Mouse (Mus musculus): ENCODE results near the gene Olfr799. TPM values are rescaled to one million over a fixed set of nuclear protein-coding genes. Genes with fewer than 3 reads are reported as not detected.

The Olfr799 gene
- not detected in 2 replicates for polyA plus RNA-seq (2011; ENCODE audit: insufficient read length, low read depth, missing spikeins)

GRCm38 (mm10) chr10:129637184-129637583 is at the start of gene Olfr799:
Gene Olfr799, plus strand, starts transcription at chr10:129637484.
- H3K4me3 ChIP-seq (ENCODE audit: insufficient read depth, low read length): no peak within 1 kb of the TSS
- H3K4me1 ChIP-seq (ENCODE audit: control insufficient read depth, insufficient read depth, low read length): no peaks in the 10 kb centered on the region
- TF ChIP-seq POLR2A (IDR thresholded peaks at IDR 0.05; ENCODE audit: low read depth, low read length): no peak
- TF ChIP-seq CTCF (IDR thresholded peaks at IDR 0.05; ENCODE audit: borderline replicate concordance, insufficient read depth, low read length): no peak
- no peak within 1 kb of the TSS for H3K27ac ChIP-seq (ENCODE audit: insufficient read depth, low read length)

- TF ChIP-seq POLR2A (IDR thresholded peaks at IDR 0.05; ENCODE audit: low read depth, low read length) (no peak), CTCF (IDR thresholded peaks at IDR 0.05; ENCODE audit: borderline replicate concordance, insufficient read depth, low read length) (no peak)
- H3K4me3 ChIP-seq (ENCODE audit: insufficient read depth, low read length): no peak within 1 kb of the TSS
- H3K27ac ChIP-seq (ENCODE audit: insufficient read depth, low read length): no peak within 1 kb of the TSS
- H3K4me1 ChIP-seq (ENCODE audit: control insufficient read depth, insufficient read depth, low read length): no peaks in the 10 kb centered on the region
Observed at GRCm38 (mm10) chr10:129612470-129612869, 24.8 kb upstream of the Olfr799 start, which contains the start of gene Olfr796. Gene Olfr796, minus strand, starts transcription at chr10:129612570.

- no peak overlapping the region for H3K4me3 ChIP-seq (ENCODE audit: insufficient read depth, low read length)
- no peaks in the 10 kb centered on the region for H3K4me1 ChIP-seq (ENCODE audit: control insufficient read depth, insufficient read depth, low read length)
- no peak overlapping the region for H3K27ac ChIP-seq (ENCODE audit: insufficient read depth, low read length)
- no peak for TF ChIP-seq POLR2A (IDR thresholded peaks at IDR 0.05; ENCODE audit: low read depth, low read length)
- no peak for TF ChIP-seq CTCF (IDR thresholded peaks at IDR 0.05; ENCODE audit: borderline replicate concordance, insufficient read depth, low read length)
Observed at GRCm38 (mm10) chr10:129621724-129622123, 15.6 kb upstream of the Olfr799 start.

- TF ChIP-seq CTCF (IDR thresholded peaks at IDR 0.05; ENCODE audit: borderline replicate concordance, insufficient read depth, low read length) (no peak), POLR2A (IDR thresholded peaks at IDR 0.05; ENCODE audit: low read depth, low read length) (no peak)
- no peak overlapping the region for H3K4me3 ChIP-seq (ENCODE audit: insufficient read depth, low read length)
- no peak overlapping the region for H3K27ac ChIP-seq (ENCODE audit: insufficient read depth, low read length)
- no peaks in the 10 kb centered on the region for H3K4me1 ChIP-seq (ENCODE audit: control insufficient read depth, insufficient read depth, low read length)
Observed at GRCm38 (mm10) chr10:129623251-129623650, 14.0 kb upstream of the Olfr799 start.

- TF ChIP-seq CTCF (IDR thresholded peaks at IDR 0.05; ENCODE audit: borderline replicate concordance, insufficient read depth, low read length): no peak
- no peak for TF ChIP-seq POLR2A (IDR thresholded peaks at IDR 0.05; ENCODE audit: low read depth, low read length)
- no peak within 1 kb of the TSS for H3K27ac ChIP-seq (ENCODE audit: insufficient read depth, low read length)
- H3K4me3 ChIP-seq (ENCODE audit: insufficient read depth, low read length): no peak within 1 kb of the TSS
- H3K4me1 ChIP-seq (ENCODE audit: control insufficient read depth, insufficient read depth, low read length): no peaks in the 10 kb centered on the region
Observed at GRCm38 (mm10) chr10:129627834-129628233, 9.4 kb upstream of the Olfr799 start, which contains the start of gene Olfr798. Gene Olfr798, minus strand, starts transcription at chr10:129627934.

GRCm38 (mm10) chr10:129651763-129652162 is 14.5 kb downstream of the Olfr799 start:
- Histone ChIP-seq H3K4me1 (ENCODE audit: control insufficient read depth, insufficient read depth, low read length) (no peaks in the 10 kb centered on the region), H3K27ac (ENCODE audit: insufficient read depth, low read length) (no peak overlapping the region), H3K4me3 (ENCODE audit: insufficient read depth, low read length) (no peak overlapping the region)
- no peak for TF ChIP-seq POLR2A (IDR thresholded peaks at IDR 0.05; ENCODE audit: low read depth, low read length)
- no peak for TF ChIP-seq CTCF (IDR thresholded peaks at IDR 0.05; ENCODE audit: borderline replicate concordance, insufficient read depth, low read length)

- Histone ChIP-seq H3K4me1 (ENCODE audit: control insufficient read depth, insufficient read depth, low read length) (no peaks in the 10 kb centered on the region), H3K27ac (ENCODE audit: insufficient read depth, low read length) (no peak within 1 kb of the TSS), H3K4me3 (ENCODE audit: insufficient read depth, low read length) (no peak within 1 kb of the TSS)
- TF ChIP-seq POLR2A (IDR thresholded peaks at IDR 0.05; ENCODE audit: low read depth, low read length): no peak
- no peak for TF ChIP-seq CTCF (IDR thresholded peaks at IDR 0.05; ENCODE audit: borderline replicate concordance, insufficient read depth, low read length)
Observed at GRCm38 (mm10) chr10:129657394-129657793, 20.1 kb downstream of the Olfr799 start, which contains the start of gene Olfr800. Gene Olfr800, plus strand, starts transcription at chr10:129657694.

GRCm38 (mm10) chr10:129673765-129674164 is 36.5 kb downstream of the Olfr799 start, which contains the start of gene Olfr801:
Gene Olfr801, minus strand, starts transcription at chr10:129673865.
- no peaks in the 10 kb centered on the region for H3K4me1 ChIP-seq (ENCODE audit: control insufficient read depth, insufficient read depth, low read length)
- TF ChIP-seq POLR2A (IDR thresholded peaks at IDR 0.05; ENCODE audit: low read depth, low read length) (no peak), CTCF (IDR thresholded peaks at IDR 0.05; ENCODE audit: borderline replicate concordance, insufficient read depth, low read length) (no peak)
- H3K27ac ChIP-seq (ENCODE audit: insufficient read depth, low read length): no peak within 1 kb of the TSS
- no peak within 1 kb of the TSS for H3K4me3 ChIP-seq (ENCODE audit: insufficient read depth, low read length)

- Histone ChIP-seq H3K4me3 (ENCODE audit: insufficient read depth, low read length) (no peak within 1 kb of the TSS), H3K4me1 (ENCODE audit: control insufficient read depth, insufficient read depth, low read length) (no peaks in the 10 kb centered on the region), H3K27ac (ENCODE audit: insufficient read depth, low read length) (no peak within 1 kb of the TSS)
- TF ChIP-seq CTCF (IDR thresholded peaks at IDR 0.05; ENCODE audit: borderline replicate concordance, insufficient read depth, low read length) (no peak), POLR2A (IDR thresholded peaks at IDR 0.05; ENCODE audit: low read depth, low read length) (no peak)
Observed at GRCm38 (mm10) chr10:129688069-129688468, 50.8 kb downstream of the Olfr799 start, which contains the start of gene Olfr802. Gene Olfr802, minus strand, starts transcription at chr10:129688169.

GRCm38 (mm10) chr10:129694186-129694585 is 56.9 kb downstream of the Olfr799 start, which contains the start of gene Olfr803:
Gene Olfr803, minus strand, starts transcription at chr10:129694286.
- H3K27ac ChIP-seq (ENCODE audit: insufficient read depth, low read length): no peak within 1 kb of the TSS
- TF ChIP-seq POLR2A (IDR thresholded peaks at IDR 0.05; ENCODE audit: low read depth, low read length) (no peak), CTCF (IDR thresholded peaks at IDR 0.05; ENCODE audit: borderline replicate concordance, insufficient read depth, low read length) (no peak)
- H3K4me1 ChIP-seq (ENCODE audit: control insufficient read depth, insufficient read depth, low read length): no peaks in the 10 kb centered on the region
- H3K4me3 ChIP-seq (ENCODE audit: insufficient read depth, low read length): no peak within 1 kb of the TSS

Other genes starting within 250 kb of the Olfr799 start
- not detected in 2 replicates for gene Olfr785, start 232.1 kb upstream of the Olfr799 start, polyA plus RNA-seq (2011; ENCODE audit: insufficient read length, low read depth, missing spikeins)
- gene Olfr786, start 210.2 kb upstream of the Olfr799 start, polyA plus RNA-seq (2011; ENCODE audit: insufficient read length, low read depth, missing spikeins): not detected in 2 replicates
- gene Olfr787, start 175.6 kb upstream of the Olfr799 start, polyA plus RNA-seq (2011; ENCODE audit: insufficient read length, low read depth, missing spikeins): not detected in 2 replicates
- not detected in 2 replicates for gene Olfr788, start 166.5 kb upstream of the Olfr799 start, polyA plus RNA-seq (2011; ENCODE audit: insufficient read length, low read depth, missing spikeins)
- not detected in 2 replicates for gene Olfr789, start 152.7 kb upstream of the Olfr799 start, polyA plus RNA-seq (2011; ENCODE audit: insufficient read length, low read depth, missing spikeins)
- gene Olfr790, start 139.0 kb upstream of the Olfr799 start, polyA plus RNA-seq (2011; ENCODE audit: insufficient read length, low read depth, missing spikeins): not detected in 2 replicates
- not detected in 2 replicates for gene Olfr791, start 115.7 kb upstream of the Olfr799 start, polyA plus RNA-seq (2011; ENCODE audit: insufficient read length, low read depth, missing spikeins)
- gene Olfr792, start 98.3 kb upstream of the Olfr799 start, polyA plus RNA-seq (2011; ENCODE audit: insufficient read length, low read depth, missing spikeins): not detected in 2 replicates
- not detected in 2 replicates for gene Olfr794, start 69.8 kb upstream of the Olfr799 start, polyA plus RNA-seq (2011; ENCODE audit: insufficient read length, low read depth, missing spikeins)
- not detected in 2 replicates for gene Olfr796, start 24.9 kb upstream of the Olfr799 start, polyA plus RNA-seq (2011; ENCODE audit: insufficient read length, low read depth, missing spikeins)
- not detected in 2 replicates for gene Olfr798, start 9.6 kb upstream of the Olfr799 start, polyA plus RNA-seq (2011; ENCODE audit: insufficient read length, low read depth, missing spikeins)
- gene Olfr800, start 20.2 kb downstream of the Olfr799 start, polyA plus RNA-seq (2011; ENCODE audit: insufficient read length, low read depth, missing spikeins): not detected in 2 replicates
- gene Olfr801, start 36.4 kb downstream of the Olfr799 start, polyA plus RNA-seq (2011; ENCODE audit: insufficient read length, low read depth, missing spikeins): not detected in 2 replicates
- gene Olfr802, start 50.7 kb downstream of the Olfr799 start, polyA plus RNA-seq (2011; ENCODE audit: insufficient read length, low read depth, missing spikeins): not detected in 2 replicates
- not detected in 2 replicates for gene Olfr803, start 56.8 kb downstream of the Olfr799 start, polyA plus RNA-seq (2011; ENCODE audit: insufficient read length, low read depth, missing spikeins)
- not detected in 2 replicates for gene Olfr804, start 65.7 kb downstream of the Olfr799 start, polyA plus RNA-seq (2011; ENCODE audit: insufficient read length, low read depth, missing spikeins)
- not detected in 2 replicates for gene Olfr805, start 91.9 kb downstream of the Olfr799 start, polyA plus RNA-seq (2011; ENCODE audit: insufficient read length, low read depth, missing spikeins)
- not detected in 2 replicates for gene Olfr806, start 104.4 kb downstream of the Olfr799 start, polyA plus RNA-seq (2011; ENCODE audit: insufficient read length, low read depth, missing spikeins)
- not detected in 2 replicates for gene Olfr807, start 120.3 kb downstream of the Olfr799 start, polyA plus RNA-seq (2011; ENCODE audit: insufficient read length, low read depth, missing spikeins)
- gene Olfr808, start 128.0 kb downstream of the Olfr799 start, polyA plus RNA-seq (2011; ENCODE audit: insufficient read length, low read depth, missing spikeins): not detected in 2 replicates
- gene Olfr809, start 137.2 kb downstream of the Olfr799 start, polyA plus RNA-seq (2011; ENCODE audit: insufficient read length, low read depth, missing spikeins): not detected in 2 replicates
- gene Olfr810, start 157.4 kb downstream of the Olfr799 start, polyA plus RNA-seq (2011; ENCODE audit: insufficient read length, low read depth, missing spikeins): not detected in 2 replicates
- gene Olfr811, start 166.9 kb downstream of the Olfr799 start, polyA plus RNA-seq (2011; ENCODE audit: insufficient read length, low read depth, missing spikeins): not detected in 2 replicates
- gene Olfr812, start 208.6 kb downstream of the Olfr799 start, polyA plus RNA-seq (2011; ENCODE audit: insufficient read length, low read depth, missing spikeins): not detected in 2 replicates
- not detected in 2 replicates for gene Olfr813, start 217.9 kb downstream of the Olfr799 start, polyA plus RNA-seq (2011; ENCODE audit: insufficient read length, low read depth, missing spikeins)
- gene Olfr814, start 242.4 kb downstream of the Olfr799 start, polyA plus RNA-seq (2011; ENCODE audit: insufficient read length, low read depth, missing spikeins): not detected in 2 replicates

Measured in embryonic fibroblast, embryonic 13.5 days (primary cell).